Mouse (Mus musculus) embryonic facial prominence, embryonic 15.5 days (tissue): ENCODE measurements around the gene Mgat4a. TPM values are rescaled to one million over a fixed set of nuclear protein-coding genes. Genes with fewer than 3 reads are reported as not detected.

ENCODE experiments used
- ATAC-seq: fragments of 200-750 bp; cut with Nextera tagmentation; 2 replicates; pipeline ENCODE4 v1.8.0; 2017; ENCODE audit warnings: low read depth, moderate TSS enrichment; ENCODE audit not compliant: insufficient number of reproducible peaks, low FRiP score, low TSS enrichment
- H3K27ac ChIP-seq: fragments of 300-500 bp; sonication (generic); replicated peaks from 2 replicates; pipeline ENCODE4 v1.5.1; 2015; ENCODE audit warnings: mild to moderate bottlenecking, inconsistent platforms
- H3K27me3 ChIP-seq: fragments of 300-500 bp; sonication (generic); 2 replicates; pipeline ENCODE4 v1.6.1; 2015; ENCODE audit warnings: inconsistent platforms
- H3K36me3 ChIP-seq: fragments of 300-500 bp; sonication (generic); 2 replicates; pipeline ENCODE4 v1.6.1; 2015; ENCODE audit warnings: mild to moderate bottlenecking, inconsistent platforms
- H3K4me1 ChIP-seq: fragments of 300-500 bp; sonication (generic); 2 replicates; pipeline ENCODE4 v1.6.1; 2015; ENCODE audit warnings: inconsistent platforms
- H3K4me2 ChIP-seq: fragments of 300-500 bp; sonication (generic); replicated peaks from 2 replicates; pipeline ENCODE4 v1.6.1; 2015; ENCODE audit warnings: mild to moderate bottlenecking, inconsistent platforms
- H3K4me3 ChIP-seq: fragments of 300-500 bp; sonication (generic); replicated peaks from 2 replicates; pipeline ENCODE4 v1.5.1; 2015; ENCODE audit warnings: mild to moderate bottlenecking, inconsistent platforms
- H3K9ac ChIP-seq: fragments of 300-500 bp; sonication (generic); 2 replicates; pipeline ENCODE4 v1.6.1; 2015; ENCODE audit warnings: inconsistent platforms
- H3K9me3 ChIP-seq: fragments of 300-500 bp; sonication (generic); replicated peaks from 2 replicates; pipeline ENCODE4 v1.6.1; 2016; ENCODE audit warnings: inconsistent platforms
- WGBS: fragments of 180-500 bp; shearing (Covaris S2); methylation state at CpG from one replicate; pipeline ENCODE4 v1.1.7; 2015; 5-methylcytosine and 5-hydroxymethylcytosine counted together
- polyA plus RNA-seq: library from polyadenylated mRNA; unstranded; fragments of >200 nt; fragmentation: Nextera tagmentation; extraction: Ambion mirVana; gene quantifications from 2 replicates; pipeline ENCODE4 v1.2.1, GENCODE M21; 2015

The Mgat4a gene
- polyA plus RNA-seq, 1 experiment from 2014 or later, result 4.2 TPM

DNA sequence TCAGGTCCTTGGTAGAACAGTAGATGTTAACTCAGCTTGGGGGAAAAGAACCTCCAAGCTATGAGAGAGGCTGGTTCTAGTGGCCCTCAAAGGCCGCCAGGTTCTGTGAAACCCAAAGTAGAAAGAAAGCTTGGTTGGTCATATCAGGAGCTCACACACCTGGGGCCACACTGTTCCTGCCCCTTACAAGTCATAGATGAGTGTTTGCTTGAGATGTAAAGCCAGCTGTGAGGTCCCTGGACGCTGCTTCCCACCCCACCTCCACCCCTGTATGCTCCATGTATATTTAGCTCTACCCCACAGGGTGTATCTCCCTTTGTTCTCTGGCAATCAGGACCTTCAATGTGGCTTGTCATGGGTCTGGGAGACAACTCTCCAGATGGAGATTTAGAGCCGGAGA lies 132.1 kb downstream of the Mgat4a start:
- Histone ChIP-seq H3K4me3 (no peak overlapping the region), H3K4me1 (no peaks in the 10 kb centered on the region), H3K27ac (no peak overlapping the region), H3K9ac (no peak overlapping the region), H3K27me3 (no peaks in the 10 kb centered on the region), H3K36me3 (no peaks in the 10 kb centered on the region), H3K9me3 (no peaks in the 10 kb centered on the region), H3K4me2 (no peak overlapping the region)
- no peak for ATAC-seq
- WGBS, result 74% methylated on average over 3 of the region's 3 CpGs

DNA sequence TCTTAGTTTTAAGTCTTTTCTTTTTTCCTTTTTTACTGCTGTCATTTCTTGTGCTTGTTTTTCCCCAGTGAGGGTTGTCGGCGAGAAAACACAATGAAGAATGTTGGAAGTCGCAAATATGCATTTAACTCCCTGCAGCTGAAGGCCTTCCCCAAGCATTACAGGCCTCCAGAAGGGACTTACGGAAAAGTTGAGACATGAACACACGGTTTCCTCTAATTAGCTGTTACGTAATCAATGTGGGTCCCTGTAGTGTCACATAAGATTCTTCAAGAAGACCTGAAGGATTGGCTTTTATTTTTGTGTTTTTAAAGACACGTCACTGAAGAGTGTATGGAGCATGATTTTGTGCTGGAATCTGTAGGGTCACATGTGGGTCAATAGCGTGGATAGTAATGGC lies 132.8 kb downstream of the Mgat4a start:
- WGBS, result 71% methylated on average over 8 of the region's 8 CpGs
- no peak overlapping the region for H3K4me3 ChIP-seq
- H3K4me1 ChIP-seq, result no peaks in the 10 kb centered on the region
- no peak for ATAC-seq
- H3K36me3 ChIP-seq, result no peaks in the 10 kb centered on the region
- H3K9ac ChIP-seq, result no peak overlapping the region
- H3K4me2 ChIP-seq, result no peak overlapping the region
- no peaks in the 10 kb centered on the region for H3K27me3 ChIP-seq
- H3K9me3 ChIP-seq, result no peaks in the 10 kb centered on the region
- no peak overlapping the region for H3K27ac ChIP-seq

DNA sequence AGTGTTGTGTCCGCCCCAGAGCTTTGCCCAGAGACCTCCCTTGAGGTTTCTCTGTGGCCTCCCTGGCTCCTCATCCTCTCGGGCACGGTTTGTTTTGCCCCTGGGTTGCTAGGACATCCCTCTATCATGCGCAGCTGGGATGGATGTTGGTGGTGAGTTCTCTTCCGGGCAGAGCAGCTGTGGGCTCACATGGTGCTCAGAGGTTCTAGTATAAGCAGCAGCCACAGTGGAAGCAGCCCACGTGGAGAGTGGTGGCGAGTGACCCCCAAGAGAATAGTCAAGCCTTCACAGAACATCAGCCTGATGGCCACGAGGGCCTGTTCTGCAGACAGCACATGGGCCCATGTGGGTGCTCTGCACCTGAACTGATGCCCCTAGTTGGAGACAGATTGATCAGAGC lies 133.6 kb downstream of the Mgat4a start:
- no peak overlapping the region for H3K4me2 ChIP-seq
- H3K27me3 ChIP-seq, result no peaks in the 10 kb centered on the region
- no peak overlapping the region for H3K27ac ChIP-seq
- 75% methylated on average over 8 of the region's 8 CpGs for WGBS
- no peak overlapping the region for H3K4me3 ChIP-seq
- no peaks in the 10 kb centered on the region for H3K36me3 ChIP-seq
- H3K4me1 ChIP-seq, result no peaks in the 10 kb centered on the region
- H3K9ac ChIP-seq, result no peak overlapping the region
- no peaks in the 10 kb centered on the region for H3K9me3 ChIP-seq
- ATAC-seq, result no peak

DNA sequence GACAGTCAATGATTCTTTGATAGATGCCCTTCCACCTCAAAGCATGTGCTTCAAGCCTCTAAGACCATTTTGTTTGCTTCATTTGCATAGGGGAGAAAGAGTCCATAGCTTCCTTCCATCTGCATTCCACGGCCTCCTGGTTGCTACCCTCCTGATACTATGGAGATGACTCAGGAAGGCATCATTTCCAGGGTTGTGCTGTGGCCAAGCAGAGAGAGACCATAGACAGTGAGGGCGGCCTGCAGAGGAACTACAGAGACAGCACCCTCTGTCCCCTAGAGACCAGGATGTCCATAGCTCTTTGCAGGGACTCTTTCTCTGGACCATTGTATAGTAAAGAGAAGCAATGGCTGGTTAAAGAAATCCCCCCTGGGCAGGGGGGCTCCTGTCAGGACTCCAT lies 135.7 kb downstream of the Mgat4a start:
- WGBS, result 89% methylated on average over 2 of the region's 2 CpGs
- no peaks in the 10 kb centered on the region for H3K4me1 ChIP-seq
- no peaks in the 10 kb centered on the region for H3K36me3 ChIP-seq
- H3K27me3 ChIP-seq, result no peaks in the 10 kb centered on the region
- no peak overlapping the region for H3K27ac ChIP-seq
- no peaks in the 10 kb centered on the region for H3K9me3 ChIP-seq
- ATAC-seq, result no peak
- no peak overlapping the region for H3K4me3 ChIP-seq
- H3K9ac ChIP-seq, result no peak overlapping the region
- H3K4me2 ChIP-seq, result no peak overlapping the region

DNA sequence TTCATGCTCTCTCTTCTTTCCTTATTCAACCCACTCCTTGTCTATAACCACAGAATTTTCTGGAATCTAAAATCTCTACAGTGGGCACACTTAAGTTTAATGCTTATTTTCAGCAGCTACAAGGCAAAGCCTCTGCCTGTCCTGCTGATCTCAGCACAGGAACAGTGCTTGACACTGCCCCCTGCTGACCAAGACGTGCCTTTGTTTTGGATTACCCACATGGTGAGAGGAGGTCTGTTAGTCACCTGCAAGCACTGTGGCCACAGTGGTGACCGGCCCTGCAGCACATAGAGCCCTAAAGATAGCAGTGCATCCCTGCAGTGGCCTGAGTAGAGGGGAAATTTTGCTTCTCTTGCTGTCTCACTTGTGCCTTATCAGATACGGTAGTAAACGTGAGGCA lies 139.1 kb downstream of the Mgat4a start:
- WGBS, result 46% methylated on average over 4 of the region's 4 CpGs
- no peak for ATAC-seq
- no peak overlapping the region for H3K4me2 ChIP-seq
- H3K27ac ChIP-seq, result no peak overlapping the region
- no peaks in the 10 kb centered on the region for H3K9me3 ChIP-seq
- no peaks in the 10 kb centered on the region for H3K27me3 ChIP-seq
- H3K36me3 ChIP-seq, result 0 out of 2 replicates have a peak, but pooled peaks cover 4% of the 10 kb centered on the region
- no peaks in the 10 kb centered on the region for H3K4me1 ChIP-seq
- H3K9ac ChIP-seq, result no peak overlapping the region
- no peak overlapping the region for H3K4me3 ChIP-seq

DNA sequence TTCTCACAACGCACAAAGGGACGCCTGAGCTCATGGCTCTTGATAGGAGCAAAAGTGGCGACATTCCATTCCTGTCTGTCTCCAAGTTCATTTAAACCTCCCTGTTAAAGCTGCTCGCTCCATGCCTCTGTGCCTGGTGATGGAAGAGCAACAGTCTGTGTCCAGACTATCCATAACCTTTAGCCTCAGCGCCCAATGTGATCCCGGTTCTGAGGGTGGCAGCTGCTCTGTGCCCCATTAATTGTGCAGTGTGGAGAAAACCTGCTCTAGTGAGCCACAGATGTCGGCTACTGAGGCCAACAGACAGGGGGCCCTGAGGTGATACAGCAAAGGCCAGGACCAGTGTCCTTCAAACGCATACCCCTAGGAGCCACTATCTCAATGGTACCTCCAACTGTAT lies 141.1 kb downstream of the Mgat4a start:
- Histone ChIP-seq H3K4me3 (no peak overlapping the region), H3K9ac (no peak overlapping the region), H3K4me2 (no peak overlapping the region), H3K27me3 (no peaks in the 10 kb centered on the region), H3K36me3 (0 out of 2 replicates have a peak, but pooled peaks cover 11% of the 10 kb centered on the region), H3K27ac (no peak overlapping the region), H3K4me1 (no peaks in the 10 kb centered on the region), H3K9me3 (no peaks in the 10 kb centered on the region)
- ATAC-seq, result no peak
- WGBS, result 82% methylated on average over 8 of the region's 8 CpGs

DNA sequence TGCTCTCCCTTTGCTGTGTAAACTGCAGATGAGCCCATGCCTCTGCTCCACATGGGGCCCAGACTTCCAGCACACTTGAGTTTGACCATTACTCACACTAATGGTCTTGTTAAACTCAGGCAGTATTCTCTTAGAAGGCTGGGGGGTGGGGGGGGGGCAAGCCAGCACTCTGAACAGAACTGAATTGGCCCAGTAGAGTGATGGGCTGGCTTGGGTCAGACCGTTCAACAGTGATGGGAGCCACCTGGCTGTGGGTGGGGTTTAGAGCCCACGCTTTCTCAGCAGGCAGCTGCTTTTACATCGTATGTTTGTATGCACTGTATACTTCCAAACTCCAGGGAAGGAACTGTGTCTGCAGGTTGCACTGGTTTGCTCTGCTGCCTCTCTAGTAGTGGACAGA lies 141.9 kb downstream of the Mgat4a start:
- no peak overlapping the region for H3K4me2 ChIP-seq
- no peak overlapping the region for H3K4me3 ChIP-seq
- H3K9ac ChIP-seq, result no peak overlapping the region
- H3K27ac ChIP-seq, result no peak overlapping the region
- no peak for ATAC-seq
- no peaks in the 10 kb centered on the region for H3K4me1 ChIP-seq
- H3K9me3 ChIP-seq, result no peaks in the 10 kb centered on the region
- WGBS, result 69% methylated on average over 3 of the region's 3 CpGs
- H3K27me3 ChIP-seq, result no peaks in the 10 kb centered on the region
- H3K36me3 ChIP-seq, result 0 out of 2 replicates have a peak, but pooled peaks cover 11% of the 10 kb centered on the region

DNA sequence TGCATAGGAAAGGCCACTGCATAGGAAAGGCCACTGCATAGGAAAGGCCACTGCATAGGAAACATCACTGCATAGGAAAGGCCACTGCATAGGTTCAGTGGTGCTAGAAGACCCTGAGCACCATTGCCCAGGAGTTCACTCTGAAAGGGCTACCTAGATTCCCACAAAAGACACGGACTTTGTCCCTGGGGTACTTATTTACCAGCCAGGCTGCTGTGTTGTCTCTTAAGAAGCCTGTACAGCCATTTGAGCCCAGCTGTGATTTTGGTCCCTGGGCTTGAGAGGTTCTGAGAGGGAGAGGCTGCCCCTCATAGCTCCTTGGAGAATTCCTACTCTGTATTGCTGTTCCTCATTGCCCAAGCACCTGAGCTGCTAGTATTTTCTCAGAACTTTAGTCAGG lies 144.3 kb downstream of the Mgat4a start:
- ATAC-seq, result no peak
- H3K27ac ChIP-seq, result no peak overlapping the region
- H3K4me2 ChIP-seq, result no peak overlapping the region
- H3K4me3 ChIP-seq, result no peak overlapping the region
- 0 out of 2 replicates have a peak, but pooled peaks cover 11% of the 10 kb centered on the region for H3K36me3 ChIP-seq
- no peak overlapping the region for H3K9ac ChIP-seq
- 82% methylated on average over 1 of the region's 1 CpGs for WGBS
- H3K9me3 ChIP-seq, result no peaks in the 10 kb centered on the region
- no peaks in the 10 kb centered on the region for H3K4me1 ChIP-seq
- no peaks in the 10 kb centered on the region for H3K27me3 ChIP-seq

DNA sequence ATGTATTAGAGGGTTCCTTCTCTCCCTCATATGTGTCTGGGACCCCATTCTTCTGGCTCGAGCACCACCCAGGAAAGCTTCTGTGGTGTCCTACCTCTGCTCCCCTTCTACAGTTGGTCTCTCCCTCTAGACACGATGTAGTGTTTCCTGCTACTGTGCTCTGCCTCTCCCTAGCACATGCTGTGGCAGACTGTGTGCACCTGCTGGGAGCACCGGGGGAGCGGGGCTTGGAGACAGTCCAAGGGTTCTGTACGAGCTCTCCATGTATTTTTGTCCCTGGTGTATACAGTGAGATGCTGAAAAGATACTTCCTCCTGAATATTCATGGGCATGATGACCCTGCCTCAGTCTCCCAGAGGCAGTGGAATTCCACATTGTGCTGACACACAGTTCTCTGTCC lies 147.6 kb downstream of the Mgat4a start:
- no peak; the same call in 1 of the 2 replicates for ATAC-seq
- Histone ChIP-seq H3K4me1 (no peaks in the 10 kb centered on the region), H3K9ac (no peak overlapping the region), H3K4me2 (no peak overlapping the region), H3K27ac (no peak overlapping the region), H3K36me3 (peaks cover 11% of the 10 kb centered on the region), H3K27me3 (no peaks in the 10 kb centered on the region), H3K9me3 (no peaks in the 10 kb centered on the region), H3K4me3 (no peak overlapping the region)
- 77% methylated on average over 5 of the region's 5 CpGs for WGBS

Other genes with a start within 250 kb of the Mgat4a start
- 18.0 and 18.2 TPM in 2 replicates for gene Inpp4a, start 241.2 kb downstream of the Mgat4a start, polyA plus RNA-seq
- gene Coa5, start 110.9 kb downstream of the Mgat4a start, polyA plus RNA-seq, result 41.6 and 42.5 TPM in 2 replicates
- gene Unc50, start 110.9 kb downstream of the Mgat4a start, polyA plus RNA-seq, result 140 and 145 TPM in 2 replicates
- 7.9 and 11.5 TPM in 2 replicates for gene 2010300C02Rik, start 179.1 kb upstream of the Mgat4a start, polyA plus RNA-seq